Mouse (Mus musculus): ENCODE measurements around the gene Tead4.

DNA sequence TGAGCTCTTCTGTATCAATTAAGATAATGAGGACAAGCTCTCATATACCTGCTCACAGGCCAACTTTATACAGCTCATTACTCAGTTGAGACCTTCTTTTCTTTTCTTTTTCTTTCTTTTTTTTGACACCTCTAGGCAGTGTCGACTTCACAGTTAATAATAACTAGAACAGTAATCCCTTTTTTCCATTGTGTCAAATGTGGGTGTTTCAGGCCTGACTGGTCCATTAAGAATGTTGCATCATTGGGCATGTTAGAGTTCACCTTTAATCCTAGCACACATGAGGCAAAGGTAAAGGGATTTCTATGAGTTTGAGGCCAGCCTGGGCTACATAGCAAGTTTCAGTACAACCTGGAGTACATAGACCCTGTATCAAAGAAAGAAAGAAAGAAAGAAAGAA lies 97.1 kb downstream of the Tead4 start:
- no peak for TF ChIP-seq EP300 (IDR thresholded peaks at IDR 0.05)
- no peak for TF ChIP-seq CTCF (IDR thresholded peaks at IDR 0.05)
